Mouse (Mus musculus) cerebellum, adult 2 months (tissue): ENCODE data around the gene Vmn1r217.

Experiments
- CTCF ChIP-seq: fragments of 200-500 bp; IDR thresholded peaks from 2 replicates; pipeline ENCODE4 v1.5.1; 2011; ENCODE audit warnings: low read depth, mild to moderate bottlenecking, control low read depth, low read length, moderate library complexity, borderline replicate concordance; ENCODE audit not compliant: insufficient read depth
- POLR2A ChIP-seq: fragments of 200-500 bp; IDR thresholded peaks from 2 replicates; pipeline ENCODE4 v1.6.1; 2011; ENCODE audit warnings: low read length, control low read depth, borderline replicate concordance; ENCODE audit not compliant: insufficient read depth

DNA sequence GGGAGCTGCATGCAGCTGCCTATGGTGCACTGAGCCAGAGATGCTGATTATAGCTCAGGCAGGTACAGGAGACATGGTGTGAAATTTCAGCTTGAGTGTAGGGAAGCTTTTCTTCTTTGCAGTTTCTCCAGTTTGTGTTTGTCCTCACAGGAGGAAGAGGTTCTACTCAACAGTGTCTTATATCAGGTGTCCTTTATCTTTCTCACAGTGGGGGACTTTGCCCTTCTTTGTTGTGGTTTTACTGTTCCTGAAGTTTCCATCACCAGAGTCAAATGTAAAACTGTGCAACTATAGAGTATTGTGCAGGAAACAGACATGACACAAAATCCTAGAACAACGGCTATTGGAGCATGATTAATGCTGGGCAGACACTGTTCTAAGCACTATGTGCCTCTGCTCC, 15.5 kb upstream of the Vmn1r217 start:
- no peak for TF ChIP-seq POLR2A
- TF ChIP-seq CTCF = no peak
